Mouse (Mus musculus): Measurements from ENCODE around the gene Lrrn4. TPM values are rescaled to one million over a fixed set of nuclear protein-coding genes. Genes with fewer than 3 reads are reported as not detected.

Lrrn4 gene
- polyA plus RNA-seq, 1 experiment from 2014 or later, result 0.71 TPM

DNA sequence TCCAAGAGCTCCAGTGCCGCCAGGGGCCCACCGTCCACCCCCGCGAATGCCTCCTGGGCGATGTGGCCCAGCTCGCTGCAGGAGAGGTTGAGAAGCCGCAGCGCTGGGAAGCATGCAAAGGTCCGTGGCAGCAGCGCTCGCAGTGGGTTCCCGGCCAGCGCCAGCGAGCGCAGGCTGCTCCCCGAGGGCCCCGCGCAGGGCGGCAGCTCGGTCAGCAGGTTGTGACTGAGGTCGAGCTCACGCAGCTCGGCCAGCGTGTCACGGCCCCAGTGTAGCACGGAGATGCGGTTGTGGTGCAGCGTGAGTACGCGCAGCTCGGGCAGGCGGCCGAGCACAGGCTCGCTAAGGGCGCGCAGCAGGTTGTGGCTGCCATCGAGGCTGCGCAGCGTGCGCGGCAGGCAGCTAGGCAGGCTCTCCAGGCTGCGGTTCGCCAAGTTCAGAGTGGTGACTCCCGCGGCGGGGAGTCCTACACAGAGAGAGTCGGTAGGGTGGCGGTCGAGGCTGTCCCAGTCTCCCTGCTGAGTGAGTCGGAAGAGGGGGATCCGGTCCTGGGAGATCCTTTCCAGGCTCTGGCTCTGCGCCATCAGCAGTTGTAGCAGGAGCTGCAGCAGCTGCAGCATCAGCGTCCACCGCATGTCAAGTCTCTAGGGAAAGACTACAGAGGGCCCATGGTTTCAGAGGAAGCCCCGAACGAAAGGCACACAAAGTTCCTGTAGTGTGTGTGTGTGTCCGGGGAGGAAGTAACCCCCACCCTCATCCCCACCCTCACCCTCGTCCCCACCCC is 1.2 kb downstream of the Lrrn4 start:
- H3K9me3 ChIP-seq (ENCODE audit: control insufficient read depth, low read length), result no peaks in the 10 kb centered on the region
- H3K4me1 ChIP-seq (ENCODE audit: control insufficient read depth, insufficient read depth, low read depth, low read length), result peaks cover 7% of the 10 kb centered on the region; the same call in 1 of the 2 replicates
- WGBS, result under 1% methylated on average over 55 of the region's 58 CpGs
- H3K4me3 ChIP-seq (ENCODE audit: low read length), result peak overlapping the region; percentile 45
- ATAC-seq, result peak; percentile 88
- H3K9ac ChIP-seq (ENCODE audit: low read depth, low read length), result peak overlapping the region; percentile 45
- peaks cover 19% of the 10 kb centered on the region for H3K27me3 ChIP-seq (replicated peaks; ENCODE audit: control insufficient read depth, insufficient read depth, low read length)
- peak overlapping the region; percentile 67 for H3K4me2 ChIP-seq (ENCODE audit: low read length)
- no peak overlapping the region for H3K27ac ChIP-seq (ENCODE audit: low read depth, low read length)
- H3K36me3 ChIP-seq (ENCODE audit: control insufficient read depth, insufficient read depth, low read length), result no peaks in the 10 kb centered on the region

DNA sequence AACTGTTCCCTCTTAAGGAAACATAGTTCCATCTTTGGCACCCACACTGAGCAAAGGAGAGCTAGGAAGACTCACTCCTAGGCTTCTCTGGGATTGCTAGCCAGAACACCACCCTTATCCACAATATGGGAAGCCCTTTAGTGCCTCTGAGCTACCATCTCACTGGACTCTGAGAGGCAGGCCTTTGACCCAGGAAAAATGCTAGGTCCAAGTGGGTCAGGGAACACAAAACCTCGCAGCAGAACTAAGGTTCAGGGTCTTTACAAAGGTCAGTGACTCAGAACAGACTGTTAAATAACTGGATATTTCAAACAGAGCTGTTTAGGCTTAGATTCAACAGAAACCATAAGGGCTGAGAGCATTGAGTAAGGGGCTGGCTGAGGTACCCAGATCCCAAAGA is 3.7 kb downstream of the Lrrn4 start:
- H3K27me3 ChIP-seq (replicated peaks; ENCODE audit: control insufficient read depth, insufficient read depth, low read length), result peaks cover 19% of the 10 kb centered on the region

DNA sequence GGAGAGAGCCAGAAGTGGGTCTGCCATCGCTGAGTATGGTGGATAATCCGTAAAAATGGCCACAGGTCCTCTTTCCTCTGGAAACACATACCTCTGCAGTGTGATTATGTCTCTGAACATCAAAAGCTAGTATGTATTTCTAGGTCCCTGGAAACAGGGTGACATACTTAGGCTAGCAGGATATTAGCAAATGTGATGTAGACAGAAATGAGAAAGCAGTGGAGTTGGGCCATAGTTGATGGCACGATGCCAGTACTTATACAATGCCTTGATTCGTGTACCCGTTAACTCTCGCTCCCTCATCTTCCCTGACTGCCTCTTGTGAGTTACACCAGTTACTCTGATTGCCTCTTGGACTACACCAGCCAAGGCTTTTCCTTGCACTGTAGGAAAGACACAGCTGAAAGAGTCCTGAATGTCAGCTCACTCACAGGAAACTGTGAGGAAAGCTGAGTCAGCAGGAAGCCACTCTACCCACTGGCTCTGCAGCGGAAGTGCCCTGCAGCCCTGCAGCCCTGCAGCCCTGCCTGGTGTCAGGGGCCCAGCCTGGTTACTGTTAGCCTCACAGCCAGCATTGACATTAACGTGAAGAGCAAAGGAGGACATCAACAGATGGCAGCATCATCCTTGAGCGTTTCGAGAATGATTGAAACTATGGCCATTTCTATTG is 6.9 kb downstream of the Lrrn4 start:
- H3K36me3 ChIP-seq (ENCODE audit: control insufficient read depth, insufficient read depth, low read length), result no peaks in the 10 kb centered on the region
- H3K27me3 ChIP-seq (replicated peaks; ENCODE audit: control insufficient read depth, insufficient read depth, low read length), result peaks cover 6% of the 10 kb centered on the region; the same call in 1 of the 2 replicates
- no peaks in the 10 kb centered on the region for H3K9me3 ChIP-seq (ENCODE audit: control insufficient read depth, low read length)
- ATAC-seq, result no peak
- no peak overlapping the region for H3K4me2 ChIP-seq (ENCODE audit: low read length)
- 77% methylated on average over 10 of the region's 10 CpGs for WGBS
- H3K4me1 ChIP-seq (ENCODE audit: control insufficient read depth, insufficient read depth, low read depth, low read length), result no peaks in the 10 kb centered on the region
- no peak overlapping the region for H3K9ac ChIP-seq (ENCODE audit: low read depth, low read length)
- H3K27ac ChIP-seq (ENCODE audit: low read depth, low read length), result no peak overlapping the region
- no peak overlapping the region for H3K4me3 ChIP-seq (ENCODE audit: low read length)

More for the DNA sequence above, 3.7 kb downstream of the Lrrn4 start:
- Histone ChIP-seq H3K4me2 (ENCODE audit: low read length) (no peak overlapping the region), H3K4me1 (ENCODE audit: control insufficient read depth, insufficient read depth, low read depth, low read length) (peaks cover 7% of the 10 kb centered on the region; the same call in 1 of the 2 replicates), H3K9me3 (ENCODE audit: control insufficient read depth, low read length) (no peaks in the 10 kb centered on the region), H3K36me3 (ENCODE audit: control insufficient read depth, insufficient read depth, low read length) (no peaks in the 10 kb centered on the region), H3K9ac (ENCODE audit: low read depth, low read length) (no peak overlapping the region), H3K27ac (ENCODE audit: low read depth, low read length) (no peak overlapping the region), H3K4me3 (ENCODE audit: low read length) (no peak overlapping the region)
- WGBS, result 79% methylated on average over 1 of the region's 1 CpGs
- no peak for ATAC-seq

DNA sequence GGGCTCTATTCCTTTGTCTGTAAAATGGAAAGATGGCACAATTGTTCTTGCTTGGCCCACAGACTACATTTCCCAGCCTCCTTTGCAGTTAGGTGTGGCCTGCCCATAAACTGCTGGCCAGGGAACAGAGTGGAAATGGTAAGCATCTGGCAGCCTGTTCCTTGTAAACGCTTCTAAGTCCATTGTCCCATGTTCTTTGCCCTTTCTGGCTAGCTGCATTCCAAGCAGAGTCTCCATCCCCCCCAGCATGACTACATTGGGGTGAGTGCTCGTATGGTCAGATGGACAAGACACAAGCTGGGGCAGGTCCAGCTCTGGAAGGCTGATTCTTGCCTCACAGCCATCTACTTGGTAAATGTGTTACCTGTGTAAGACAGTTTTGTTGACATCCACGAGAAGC is 9.0 kb downstream of the Lrrn4 start:
- 82% methylated on average over 3 of the region's 3 CpGs for WGBS
- H3K27me3 ChIP-seq (replicated peaks; ENCODE audit: control insufficient read depth, insufficient read depth, low read length), result no peaks in the 10 kb centered on the region
- no peak overlapping the region for H3K4me3 ChIP-seq (ENCODE audit: low read length)
- H3K36me3 ChIP-seq (ENCODE audit: control insufficient read depth, insufficient read depth, low read length), result peaks cover 6% of the 10 kb centered on the region
- no peak overlapping the region for H3K27ac ChIP-seq (ENCODE audit: low read depth, low read length)
- no peak overlapping the region for H3K9ac ChIP-seq (ENCODE audit: low read depth, low read length)
- H3K9me3 ChIP-seq (ENCODE audit: control insufficient read depth, low read length), result no peaks in the 10 kb centered on the region
- ATAC-seq, result no peak
- no peaks in the 10 kb centered on the region for H3K4me1 ChIP-seq (ENCODE audit: control insufficient read depth, insufficient read depth, low read depth, low read length)
- H3K4me2 ChIP-seq (ENCODE audit: low read length), result no peak overlapping the region

DNA sequence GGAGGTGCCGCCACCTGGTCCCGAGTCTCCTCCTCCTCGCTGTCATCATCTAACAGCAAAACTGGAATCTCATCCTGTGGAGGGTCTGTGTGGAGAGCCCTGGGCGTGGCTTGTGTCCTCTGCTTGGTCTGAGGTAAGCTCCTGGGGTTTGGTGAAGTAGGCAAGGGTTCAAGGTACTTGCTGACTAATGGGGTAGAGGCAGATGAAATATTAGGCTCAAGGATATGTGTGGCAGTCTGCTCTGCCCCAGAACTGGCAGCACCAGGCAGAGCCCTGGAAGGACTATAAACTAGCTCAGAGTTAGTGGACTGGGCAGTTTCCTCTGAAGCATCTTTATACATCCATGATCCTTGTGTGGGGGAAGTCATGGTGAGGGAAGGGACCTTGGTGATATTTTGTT is 10.4 kb downstream of the Lrrn4 start:
- Histone ChIP-seq H3K27me3 (replicated peaks; ENCODE audit: control insufficient read depth, insufficient read depth, low read length) (no peaks in the 10 kb centered on the region), H3K4me3 (ENCODE audit: low read length) (no peak overlapping the region), H3K4me1 (ENCODE audit: control insufficient read depth, insufficient read depth, low read depth, low read length) (no peaks in the 10 kb centered on the region), H3K36me3 (ENCODE audit: control insufficient read depth, insufficient read depth, low read length) (peaks cover 6% of the 10 kb centered on the region), H3K27ac (ENCODE audit: low read depth, low read length) (no peak overlapping the region), H3K4me2 (ENCODE audit: low read length) (no peak overlapping the region), H3K9ac (ENCODE audit: low read depth, low read length) (no peak overlapping the region), H3K9me3 (ENCODE audit: control insufficient read depth, low read length) (no peaks in the 10 kb centered on the region)
- 83% methylated on average over 4 of the region's 4 CpGs for WGBS
- no peak for ATAC-seq

DNA sequence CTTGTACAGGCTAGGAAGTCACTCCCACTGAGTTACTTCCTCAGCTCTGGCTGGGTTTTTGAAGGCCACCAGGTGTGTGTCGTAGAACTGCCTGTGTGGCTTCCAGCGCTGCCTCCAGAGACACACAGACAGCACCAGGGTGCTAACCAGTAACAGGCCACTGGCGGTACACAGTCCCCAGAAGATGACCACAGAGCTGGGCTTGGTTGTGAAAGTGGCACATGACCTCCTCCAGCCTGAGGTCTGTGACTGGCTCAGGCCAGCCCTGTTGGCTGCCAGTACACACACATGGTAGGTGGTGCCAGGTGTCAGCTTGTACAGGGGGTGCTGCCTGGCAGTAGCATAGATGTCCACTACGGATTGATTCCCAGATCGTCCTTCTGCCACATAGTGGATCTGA is 11.0 kb downstream of the Lrrn4 start:
- Histone ChIP-seq H3K4me1 (ENCODE audit: control insufficient read depth, insufficient read depth, low read depth, low read length) (no peaks in the 10 kb centered on the region), H3K27ac (ENCODE audit: low read depth, low read length) (no peak overlapping the region), H3K4me3 (ENCODE audit: low read length) (no peak overlapping the region), H3K36me3 (ENCODE audit: control insufficient read depth, insufficient read depth, low read length) (peaks cover 6% of the 10 kb centered on the region), H3K9me3 (ENCODE audit: control insufficient read depth, low read length) (no peaks in the 10 kb centered on the region), H3K27me3 (replicated peaks; ENCODE audit: control insufficient read depth, insufficient read depth, low read length) (no peaks in the 10 kb centered on the region), H3K9ac (ENCODE audit: low read depth, low read length) (no peak overlapping the region), H3K4me2 (ENCODE audit: low read length) (no peak overlapping the region)
- WGBS, result 92% methylated on average over 5 of the region's 5 CpGs
- ATAC-seq, result no peak

DNA sequence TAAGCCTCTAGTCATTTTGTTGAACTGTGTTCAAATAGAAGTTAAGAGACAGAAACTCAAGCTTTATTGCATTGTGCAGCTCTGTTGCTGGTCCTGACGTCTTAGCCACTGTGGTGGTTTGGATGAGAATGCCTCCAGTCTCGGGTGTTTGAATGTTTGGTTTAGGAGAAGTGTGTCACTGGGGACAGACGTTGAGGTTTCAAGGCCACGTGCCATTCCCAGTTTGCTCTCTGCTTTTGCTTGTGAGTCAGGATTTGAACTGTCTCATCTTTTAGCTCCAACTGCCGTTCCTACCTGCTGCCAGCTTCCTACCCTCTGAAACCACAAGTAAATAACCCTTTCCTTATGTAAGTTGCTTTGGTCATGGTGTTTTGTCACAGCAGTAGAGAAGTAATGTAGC is 13.2 kb downstream of the Lrrn4 start:
- Histone ChIP-seq H3K36me3 (ENCODE audit: control insufficient read depth, insufficient read depth, low read length) (peaks cover 6% of the 10 kb centered on the region), H3K27ac (ENCODE audit: low read depth, low read length) (no peak overlapping the region), H3K4me2 (ENCODE audit: low read length) (no peak overlapping the region), H3K9ac (ENCODE audit: low read depth, low read length) (no peak overlapping the region), H3K4me1 (ENCODE audit: control insufficient read depth, insufficient read depth, low read depth, low read length) (no peaks in the 10 kb centered on the region), H3K9me3 (ENCODE audit: control insufficient read depth, low read length) (no peaks in the 10 kb centered on the region), H3K27me3 (replicated peaks; ENCODE audit: control insufficient read depth, insufficient read depth, low read length) (no peaks in the 10 kb centered on the region), H3K4me3 (ENCODE audit: low read length) (no peak overlapping the region)
- 78% methylated on average over 5 of the region's 5 CpGs for WGBS
- ATAC-seq, result no peak

DNA sequence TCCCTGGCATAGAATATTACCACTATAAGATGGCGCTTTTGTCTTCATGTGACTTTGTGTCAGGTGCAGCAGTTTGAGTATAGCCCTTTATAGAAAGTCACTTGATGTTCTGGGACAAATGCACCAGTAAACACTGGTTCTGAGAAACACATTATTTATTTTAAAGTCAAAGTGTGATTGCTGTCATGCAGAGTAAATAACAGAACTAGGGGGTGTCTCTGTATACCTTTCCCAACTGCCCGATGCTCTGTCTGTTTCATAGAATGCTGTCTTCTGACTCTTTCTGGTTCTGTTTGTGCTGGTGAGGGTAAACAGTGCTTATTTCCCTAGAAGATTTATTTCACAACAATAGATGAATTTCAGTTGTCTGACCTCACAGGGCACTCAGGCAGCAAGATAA is 17.4 kb downstream of the Lrrn4 start:
- no peak for ATAC-seq
- Histone ChIP-seq H3K36me3 (ENCODE audit: control insufficient read depth, insufficient read depth, low read length) (peaks cover 6% of the 10 kb centered on the region), H3K9me3 (ENCODE audit: control insufficient read depth, low read length) (no peaks in the 10 kb centered on the region), H3K4me3 (ENCODE audit: low read length) (no peak overlapping the region), H3K4me2 (ENCODE audit: low read length) (no peak overlapping the region), H3K4me1 (ENCODE audit: control insufficient read depth, insufficient read depth, low read depth, low read length) (no peaks in the 10 kb centered on the region), H3K9ac (ENCODE audit: low read depth, low read length) (no peak overlapping the region), H3K27me3 (replicated peaks; ENCODE audit: control insufficient read depth, insufficient read depth, low read length) (no peaks in the 10 kb centered on the region), H3K27ac (ENCODE audit: low read depth, low read length) (no peak overlapping the region)
- WGBS, result 96% methylated on average over 2 of the region's 2 CpGs

DNA sequence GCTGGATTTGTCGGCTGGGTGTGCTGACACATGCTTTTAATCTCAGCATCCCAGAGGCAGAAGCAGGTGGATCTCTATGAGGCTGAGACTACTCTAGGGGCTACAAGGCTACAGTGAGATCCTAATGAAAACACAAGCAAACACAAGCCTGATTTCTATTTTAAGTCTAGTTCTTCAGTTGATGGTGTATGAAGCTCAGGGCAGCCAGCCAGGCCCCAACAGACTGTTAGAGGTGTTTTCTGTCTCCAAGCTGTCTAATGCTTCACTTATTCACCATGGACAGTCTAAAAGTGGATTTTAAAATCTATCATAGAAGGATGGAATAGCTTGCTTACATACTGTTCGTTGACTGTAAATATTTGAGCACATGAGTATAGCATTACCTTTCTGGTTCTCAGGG is 19.2 kb downstream of the Lrrn4 start:
- no peaks in the 10 kb centered on the region for H3K27me3 ChIP-seq (replicated peaks; ENCODE audit: control insufficient read depth, insufficient read depth, low read length)
- no peak for ATAC-seq

More for the DNA sequence above, 19.2 kb downstream of the Lrrn4 start:
- Histone ChIP-seq H3K36me3 (ENCODE audit: control insufficient read depth, insufficient read depth, low read length) (no peaks in the 10 kb centered on the region), H3K27ac (ENCODE audit: low read depth, low read length) (no peak overlapping the region), H3K9ac (ENCODE audit: low read depth, low read length) (no peak overlapping the region), H3K9me3 (ENCODE audit: control insufficient read depth, low read length) (no peaks in the 10 kb centered on the region), H3K4me2 (ENCODE audit: low read length) (no peak overlapping the region), H3K4me1 (ENCODE audit: control insufficient read depth, insufficient read depth, low read depth, low read length) (no peaks in the 10 kb centered on the region), H3K4me3 (ENCODE audit: low read length) (no peak overlapping the region)
- WGBS, result 96% methylated on average over 2 of the region's 2 CpGs

Measured in hindbrain, embryonic 16.5 days (tissue).